Mouse (Mus musculus) megakaryocyte-erythroid progenitor cell, adult 5-6 weeks (primary cell): Measurements from ENCODE around the gene Pde6d. TPM values are rescaled to one million over a fixed set of nuclear protein-coding genes. Genes with fewer than 3 reads are reported as not detected.
"Not testable (repeated sequence)": the region's sequence is repeated elsewhere in the genome, so short reads cannot be mapped to it uniquely, and the experiment has no call there.

ENCODE experiments used
- ATAC-seq: replicated peaks from 2 replicates; pipeline ENCODE4 v1.8.0; 2016; ENCODE audit warnings: mild to moderate bottlenecking, inconsistent platforms; ENCODE audit not compliant: severe bottlenecking, poor library complexity, low FRiP score, low TSS enrichment
- total RNA-seq, 2 experiments: library from RNA; stranded (forward) in 1 of 2; stranded (reverse) in 1 of 2; fragments of 200-1000, 215-1000 nt in 1 of 2; fragments of >200 nt in 1 of 2; fragmentation: Nextera tagmentation in 1 of 2; gene quantifications; 2 replicates each; pipeline ENCODE4 v1.2.3; 2014 to 2017

Pde6d gene
- total RNA-seq, 2 experiments from 2014 or later = 13.2 to 52.7 TPM

- no peak for ATAC-seq
These were observed 53.8 kb downstream of the Pde6d start for GRCm38 (mm10) chr1:86528571-86529180.

DNA sequence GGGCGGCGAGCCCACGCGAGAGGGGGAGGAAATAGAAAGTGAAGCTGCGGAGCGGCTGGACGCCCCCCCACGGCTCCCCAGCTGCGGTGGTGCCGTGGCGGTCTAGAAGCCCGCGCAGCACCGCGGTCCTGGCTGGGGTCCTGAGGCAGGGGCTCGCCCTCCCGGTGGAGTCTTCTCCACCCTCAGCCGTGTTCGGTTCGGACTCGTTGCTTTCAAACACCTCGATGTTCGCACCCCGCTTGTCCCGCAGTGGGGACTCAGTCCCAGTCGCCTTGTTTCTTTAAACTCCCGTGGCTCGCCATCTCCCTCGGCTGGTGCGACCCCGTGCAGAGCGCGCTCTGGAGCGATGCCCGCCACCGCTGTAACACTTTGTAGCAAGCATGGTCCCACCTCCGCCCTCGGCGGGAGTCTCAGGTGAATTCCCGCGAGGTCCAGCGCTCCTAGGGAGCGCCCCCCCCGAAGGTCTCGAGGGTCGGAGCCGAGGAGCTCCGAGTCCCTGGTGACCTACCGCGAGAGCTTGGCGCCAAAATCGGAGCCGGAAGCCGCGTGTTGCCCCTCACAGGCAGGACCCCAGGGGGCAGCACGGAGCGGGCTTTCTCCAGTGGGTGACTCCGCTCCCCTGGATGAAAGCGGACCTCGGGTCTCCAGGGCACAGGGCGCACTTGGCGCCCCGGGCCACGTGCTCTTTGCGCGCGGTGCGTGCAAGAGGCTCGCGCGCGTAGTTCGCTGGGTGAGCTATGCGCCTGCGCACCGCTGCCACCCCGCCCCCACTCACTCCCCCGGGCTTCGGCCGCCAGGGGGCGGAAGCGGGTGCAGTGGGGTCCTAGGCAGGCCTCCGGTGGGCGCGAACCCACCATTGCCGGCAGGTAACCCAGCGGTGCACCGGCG is 54.6 kb downstream of the Pde6d start:
- ATAC-seq = peak; percentile 6

- no peak for ATAC-seq
These were observed 55.4 kb downstream of the Pde6d start for GRCm38 (mm10) chr1:86526789-86527598.

DNA sequence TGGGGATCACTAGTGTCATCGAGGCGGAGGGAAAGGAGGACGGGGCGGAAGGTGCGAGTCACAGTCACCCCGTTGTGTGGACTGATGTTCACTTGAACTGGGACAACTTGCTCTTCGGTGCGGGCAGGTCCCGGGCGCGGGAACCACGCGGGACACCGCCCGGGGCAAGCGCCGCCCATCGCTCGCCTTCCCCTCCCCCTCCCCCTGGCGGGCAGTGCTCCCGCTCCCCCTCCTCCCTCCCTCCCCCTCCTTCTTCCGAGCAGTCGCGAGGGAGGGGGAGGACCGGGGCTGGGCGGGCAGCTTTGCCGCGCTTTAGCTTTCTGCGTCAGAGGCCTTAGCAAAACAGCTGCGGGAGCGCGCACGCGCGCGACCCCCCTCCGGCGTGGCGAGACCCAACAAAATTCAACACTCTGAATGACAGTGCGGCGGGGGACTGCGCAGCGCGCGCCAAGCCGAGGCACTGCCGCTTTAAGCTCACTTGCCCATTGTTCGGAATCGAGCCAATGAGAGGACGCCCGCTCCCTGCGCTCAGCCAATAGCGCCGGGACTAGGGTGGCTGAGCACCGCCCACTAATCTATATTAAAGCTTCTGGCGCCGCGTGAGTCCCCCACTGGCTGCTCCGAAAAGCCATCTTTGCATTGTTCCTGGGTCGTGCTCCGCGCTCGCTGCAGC is 56.2 kb downstream of the Pde6d start, which contains the start of gene Ptma:
Ptma (plus strand) TSS at position 611 of the 673 bp plus-strand sequence.
- ATAC-seq = peak; percentile 69

- peak; percentile 4 for ATAC-seq
These were observed 56.8 kb downstream of the Pde6d start for GRCm38 (mm10) chr1:86525499-86526115.

DNA sequence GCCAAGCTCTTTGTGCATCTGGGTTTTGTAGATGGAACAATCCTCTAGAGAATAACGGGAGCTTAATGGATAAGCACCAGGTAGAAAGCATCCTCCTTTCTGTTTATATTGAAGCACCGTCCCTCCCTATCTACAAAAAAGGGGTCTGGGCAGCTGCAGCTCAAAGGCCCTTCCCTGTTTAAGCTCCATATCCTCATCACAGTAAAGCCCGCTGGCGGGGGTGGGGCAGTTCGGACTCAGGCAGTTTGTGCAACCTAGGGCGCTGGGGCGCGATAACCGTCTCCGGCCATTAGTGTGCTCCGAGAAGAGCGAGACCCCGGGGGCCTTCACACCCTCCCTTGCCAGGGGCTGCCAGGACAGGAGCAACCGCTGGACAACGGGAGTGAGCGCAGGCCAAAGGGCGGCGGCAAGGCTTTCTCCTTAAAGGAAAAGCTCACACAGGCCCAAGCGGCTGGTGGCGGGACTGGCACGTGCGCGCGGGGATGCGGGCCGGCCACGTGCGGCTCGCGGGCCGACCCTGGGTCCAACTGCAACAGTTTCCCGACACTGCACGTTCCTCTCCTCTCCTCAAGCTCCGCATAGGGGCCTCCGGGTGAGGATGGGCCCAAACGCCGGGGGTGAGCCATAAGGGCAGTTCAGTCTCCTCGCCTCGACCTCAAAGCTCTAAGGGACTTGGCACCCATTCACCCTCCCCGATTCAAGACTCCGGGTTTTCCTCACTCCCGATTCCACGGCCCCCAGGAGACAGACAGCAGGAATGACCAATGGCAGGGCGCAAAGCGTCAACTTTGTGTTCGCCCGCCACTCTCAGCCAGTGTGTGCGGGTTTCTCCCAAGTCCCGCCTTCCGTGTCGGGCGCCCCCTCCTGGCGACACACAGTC is 57.6 kb downstream of the Pde6d start:
- peak; percentile 39 for ATAC-seq

GRCm38 (mm10) chr1:86523776-86524618 is 58.4 kb downstream of the Pde6d start:
- ATAC-seq = peak; percentile 42

DNA sequence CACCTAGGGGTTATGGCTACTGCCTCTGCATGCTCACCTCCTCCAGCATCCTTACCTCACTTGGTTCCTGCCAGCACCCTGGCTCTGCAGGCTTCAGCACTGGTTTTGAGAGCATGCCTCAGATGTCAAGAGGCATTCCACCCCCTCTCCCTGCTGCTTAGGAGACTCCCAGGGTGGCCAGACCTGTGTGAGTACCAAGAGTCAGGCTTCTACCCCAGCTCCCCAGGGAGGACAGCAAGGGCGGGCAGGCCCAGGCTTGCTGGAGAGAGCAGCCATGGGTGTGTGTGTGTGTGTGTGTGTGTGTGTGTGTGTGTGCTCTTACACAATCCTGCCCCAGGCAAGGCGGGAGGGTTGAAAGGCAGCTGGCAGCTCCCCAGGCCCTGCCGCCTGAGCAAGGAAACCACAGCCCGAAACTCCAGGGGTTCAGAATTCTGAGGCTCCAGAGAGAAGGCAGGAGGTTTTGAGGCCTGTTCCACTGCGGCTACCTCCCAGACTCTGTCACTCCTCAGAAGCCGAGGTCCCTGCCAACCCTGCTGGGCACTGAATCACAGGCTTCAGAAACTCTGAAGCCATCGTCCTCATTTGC is 60.0 kb downstream of the Pde6d start:
- ATAC-seq = no peak

DNA sequence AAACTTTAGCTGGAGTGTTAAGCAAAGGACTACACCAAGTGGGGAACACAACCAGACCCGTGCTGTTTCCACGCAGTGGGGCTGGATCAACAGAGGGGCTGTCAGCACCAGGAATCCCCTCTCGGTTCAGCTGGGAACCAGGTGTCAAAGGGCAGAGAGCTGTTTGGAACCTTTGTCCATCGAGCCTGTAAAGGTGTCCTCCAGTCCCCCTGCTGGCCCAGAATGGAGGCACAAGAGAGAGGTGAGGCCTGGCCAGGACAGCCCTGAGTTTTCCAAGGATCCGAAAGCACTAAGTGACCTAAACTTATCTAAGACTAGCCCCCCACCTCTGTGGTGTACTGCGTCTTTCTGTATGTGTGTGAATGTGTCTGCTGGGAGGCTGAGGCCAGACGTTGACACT is 62.1 kb downstream of the Pde6d start:
- ATAC-seq = 0 out of 2 replicates have a peak, but pooled peaks have one; percentile 10

GRCm38 (mm10) chr1:86517076-86517475 is 65.4 kb downstream of the Pde6d start:
- no peak for ATAC-seq

DNA sequence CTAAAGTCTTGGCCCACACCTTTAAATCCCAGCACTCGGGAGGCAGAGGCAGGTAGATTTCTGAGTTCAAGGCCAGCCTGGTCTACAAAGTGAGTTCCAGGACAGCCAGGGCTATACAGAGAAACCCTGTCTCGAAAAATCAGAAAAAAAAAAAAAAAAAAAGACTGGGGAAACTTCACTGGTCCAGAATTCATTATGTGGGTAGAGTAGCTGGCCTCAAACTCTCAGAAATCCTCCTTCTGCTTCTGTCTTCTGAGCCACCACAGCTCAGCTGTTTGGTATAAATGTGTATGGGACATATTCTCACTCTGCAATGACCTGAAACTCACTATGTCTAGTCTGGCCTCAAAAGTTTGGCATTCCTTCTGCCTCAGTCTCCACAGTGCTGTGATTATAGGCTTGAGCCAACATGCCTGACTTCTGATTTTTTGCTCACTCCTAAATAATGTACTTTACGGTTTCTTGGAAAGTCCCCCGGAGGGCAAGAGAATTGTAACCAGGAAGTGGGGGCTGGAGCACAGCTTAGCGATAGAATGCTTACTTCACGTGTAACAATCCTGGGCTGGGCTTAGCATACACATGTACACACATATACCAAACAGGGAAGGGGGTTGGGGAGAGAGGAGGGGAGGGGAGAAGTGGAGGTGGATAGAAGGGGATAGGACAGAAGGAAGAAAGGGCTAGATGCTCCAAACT is 66.6 kb downstream of the Pde6d start:
- no peak for ATAC-seq

DNA sequence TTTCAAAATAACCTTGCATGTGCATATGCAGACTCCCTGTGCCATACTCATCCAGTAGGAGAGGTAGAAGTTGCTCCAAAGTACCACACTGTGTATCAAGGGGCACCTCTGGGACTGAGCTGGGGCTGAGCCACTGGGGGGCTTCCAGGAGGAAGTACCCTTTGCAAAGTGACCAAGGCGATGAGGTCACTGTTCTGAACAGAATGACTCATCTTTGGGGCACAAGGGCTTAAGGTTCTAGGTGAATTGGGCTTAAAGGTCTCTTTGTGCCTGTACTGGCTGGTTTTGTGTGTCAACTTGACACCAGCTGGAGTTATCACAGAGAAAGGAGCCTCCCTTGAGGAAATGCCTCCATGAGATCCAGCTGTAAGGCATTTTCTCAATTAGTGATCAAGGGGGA is 69.4 kb downstream of the Pde6d start:
- not testable (repeated sequence) for ATAC-seq

DNA sequence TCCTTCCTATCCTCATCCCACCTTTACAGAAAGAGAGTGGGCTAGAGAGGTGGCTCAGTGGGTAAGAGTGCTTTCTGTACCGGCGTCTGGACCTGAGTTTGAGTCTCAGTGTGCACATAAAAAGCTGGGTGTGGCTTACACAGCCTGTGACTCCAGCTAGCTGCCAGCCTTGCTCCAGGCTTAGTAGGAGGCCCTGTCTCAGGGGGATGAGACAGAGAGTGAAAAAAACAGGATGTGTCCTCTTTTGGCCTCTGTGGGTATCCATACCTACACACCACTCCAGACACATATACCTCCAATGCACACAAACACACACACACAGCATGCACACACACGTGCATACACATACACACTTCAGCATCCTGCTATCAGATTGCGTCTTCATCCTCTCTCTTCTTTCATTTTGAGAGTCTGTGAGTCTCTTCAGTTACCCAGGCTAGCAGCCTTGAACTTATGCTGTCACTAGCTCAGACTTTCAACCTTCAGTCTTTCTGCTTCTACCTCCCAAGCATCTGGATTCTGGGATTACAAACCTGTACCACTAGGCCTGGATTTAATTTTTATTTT is 70.2 kb downstream of the Pde6d start:
- ATAC-seq = no peak

DNA sequence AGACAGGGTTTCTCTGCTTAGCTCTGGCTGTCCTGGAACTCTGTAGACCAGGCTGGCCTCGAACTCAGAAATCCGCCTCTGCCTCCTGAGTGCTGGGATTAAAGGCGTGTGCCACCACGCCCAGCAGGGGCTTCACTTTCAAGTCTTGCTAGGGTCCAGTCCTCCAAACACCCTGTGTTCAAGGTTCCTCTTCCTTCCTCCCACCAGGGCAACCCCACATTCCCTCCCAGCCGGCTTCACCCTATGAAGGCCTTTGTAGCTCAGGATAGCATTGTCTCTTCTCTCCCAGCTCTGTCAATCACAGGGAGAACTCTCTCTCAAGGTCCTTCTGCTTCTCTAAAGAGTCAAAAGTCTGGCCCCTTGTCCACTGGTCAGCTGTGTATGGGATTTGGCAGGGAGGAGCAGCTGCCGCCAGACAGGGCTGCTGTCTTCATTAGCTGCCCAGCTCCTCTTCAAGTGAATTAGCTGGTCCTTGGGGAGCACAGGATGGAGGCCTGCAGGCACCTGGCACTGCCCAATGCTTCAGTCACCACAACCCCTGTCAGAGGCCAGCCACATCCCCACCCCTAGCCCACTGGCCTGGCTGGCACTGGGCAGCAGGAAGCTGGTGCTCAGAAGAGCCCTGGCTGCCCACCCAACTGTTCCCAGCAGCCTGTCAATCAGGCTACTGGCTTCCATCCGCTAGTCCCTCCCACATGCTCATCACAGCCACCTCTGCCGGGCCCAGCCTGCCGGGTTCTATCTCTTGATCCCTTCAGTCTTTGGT is 71.6 kb downstream of the Pde6d start:
- no peak for ATAC-seq

DNA sequence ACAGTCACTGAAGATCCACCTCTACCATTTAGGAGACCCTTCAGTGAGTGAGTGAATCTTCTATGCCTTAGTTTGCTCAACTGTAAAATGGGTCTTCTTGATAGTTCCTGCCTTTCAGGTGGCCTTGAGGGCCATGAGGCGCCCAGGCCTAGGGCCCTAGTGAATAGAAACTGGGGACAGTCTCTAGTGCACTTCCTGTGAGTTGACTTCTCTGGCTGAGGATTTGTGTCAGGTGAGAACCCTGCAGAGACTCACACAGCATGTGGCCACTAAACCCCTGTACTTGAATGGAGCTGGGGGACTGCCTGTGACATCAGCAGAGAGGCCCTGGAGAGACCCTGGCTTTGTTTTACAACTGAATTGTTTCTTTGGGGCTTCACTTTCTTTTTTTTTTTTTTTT is 72.2 kb downstream of the Pde6d start:
- ATAC-seq = no peak
